In the genomic region with DNA sequence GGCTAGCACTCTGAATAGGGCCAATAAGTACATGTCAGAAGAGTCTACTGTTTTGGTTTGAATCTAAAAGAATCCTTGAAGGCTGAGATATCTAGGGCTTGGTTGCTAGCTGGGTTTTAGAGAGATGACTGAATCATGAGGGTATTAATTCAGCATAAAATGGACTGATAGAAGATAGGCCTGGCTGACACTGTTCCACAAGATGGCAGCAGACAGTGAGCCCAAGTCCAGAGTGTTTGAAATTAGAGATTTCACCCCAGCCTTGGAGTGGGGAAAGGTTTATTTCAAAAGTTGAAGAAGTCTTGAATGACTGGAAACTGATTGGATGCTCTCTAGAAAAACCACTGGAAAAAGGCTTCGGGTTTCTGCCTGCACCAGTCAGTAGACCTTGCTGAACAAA, we compare ENCODE assay signal across 25 mouse cellular contexts. TPM values are rescaled to one million over a fixed set of nuclear protein-coding genes. Genes with fewer than 3 reads are reported as not detected.
DNase-seq lines count a peak whose midpoint lies in the region; TF ChIP-seq lines count a peak whose summit lies in the region.
"Had no signal": no experiment of that assay in that cellular context is flagged by ENCODE, and none has a peak within 500 bp of the region (broad histone marks: within the 10 kb centered on the region; RNA-seq: fewer than 3 reads in every experiment).

No protein-coding gene starts in this region.

- peak; percentile 25 for TF ChIP-seq CTCF in layer of hippocampus, adult 2 months (conservative IDR thresholded peaks at IDR 0.05)

- no peak overlapping the region for H3K4me3 ChIP-seq in layer of hippocampus, adult 2 months
- H3K4me3 ChIP-seq: embryonic facial prominence, embryonic 15.5 days; forebrain, embryonic 15.5 days; heart, embryonic 10.5 days; intestine, embryonic 15.5 days; stomach, embryonic 15.5 days had no signal

- no peaks in the 10 kb centered on the region for H3K27me3 ChIP-seq in splenic B cell, adult 2 months (ENCODE audit: control insufficient read depth, insufficient read depth, low read length, poor library complexity, severe bottlenecking)
- H3K27me3 ChIP-seq: embryonic facial prominence, embryonic 15.5 days; forebrain, embryonic 15.5 days; intestine, embryonic 15.5 days; stomach, embryonic 15.5 days had no signal

- no peak for DNase-seq in layer of hippocampus, adult 2 months (ENCODE audit: low spot score in 2 of 2)
- no peak for DNase-seq in layer of hippocampus, adult 9-10 months (ENCODE audit: low spot score)
- DNase-seq in ES-CJ7 (ENCODE audit: low read depth, low spot score) = peak; percentile 21
- DNase-seq in R1 (ENCODE audit: low read depth, low spot score) = peak; percentile 18
- peak; percentile 36 for DNase-seq in splenic B cell, adult 2 months (ENCODE audit: low read depth, low spot score)
- no peak for DNase-seq in left cerebral cortex, adult 8-10 months (ENCODE audit: low spot score in 2 of 2)
- DNase-seq in adrenal gland, adult 2 months = no peak
- DNase-seq: adrenal gland, postnatal 25 days; cerebellum, adult 9-10 months; gastrocnemius, postnatal 25 days; heart, postnatal 4 days; kidney, postnatal 10 days; lung, postnatal 4 days; right cerebral cortex, postnatal 14 days; spleen, adult 18-20 months; thymus, adult 18-20 months; thymus, postnatal 4 days had no signal

- no peaks in the 10 kb centered on the region for H3K36me3 ChIP-seq in splenic B cell, adult 2 months (ENCODE audit: control insufficient read depth, insufficient read depth, low read length, poor library complexity, severe bottlenecking)
- H3K36me3 ChIP-seq: embryonic facial prominence, embryonic 15.5 days; forebrain, embryonic 15.5 days; G1E; heart, embryonic 10.5 days; intestine, embryonic 15.5 days; stomach, embryonic 15.5 days had no signal

- no peak overlapping the region for H3K27ac ChIP-seq in layer of hippocampus, adult 2 months
- H3K27ac ChIP-seq: embryonic facial prominence, embryonic 15.5 days; forebrain, embryonic 15.5 days; heart, embryonic 10.5 days; hindbrain, embryonic 14.5 days; intestine, embryonic 15.5 days; stomach, embryonic 15.5 days had no signal

RNA-seq across cellular contexts. Expression of a gene that starts 17.4 kb away (rescaled TPM):
- 1 to 10 TPM; 2.8 to 3.7 TPM for total RNA-seq in layer of hippocampus, adult 2 months (2021)
- 1 to 10 TPM; 1.2 to 5.9 (median 3.0) TPM for total RNA-seq in left cerebral cortex, adult 8-10 months (2022)
- total RNA-seq in adrenal gland, adult 2 months (2021) = 1 to 10 TPM in 1 of 2 experiments, under 1 TPM in 1; 0.79 to 1.0 TPM
- polyA plus RNA-seq in adrenal gland, adult 2 months (2012; rRNA removed) = 0.13 and 0.19 TPM in 2 replicates
- polyA plus RNA-seq: G1E; liver, adult 2 months had no signal

Comparison
In these comparisons a context has a peak if more than half of its experiments do, and no peak if none do; other contexts are left out.
1. DNase-seq: peak in ES-CJ7 (single experiment), R1 (single experiment) and splenic B cell, adult 2 months (single experiment); none in layer of hippocampus, adult 2 months (0 of 2), layer of hippocampus, adult 9-10 months (single experiment), left cerebral cortex, adult 8-10 months (0 of 2) and adrenal gland, adult 2 months (single experiment).